ENCODE assay signal across 7 mouse cellular contexts in the genomic region with DNA sequence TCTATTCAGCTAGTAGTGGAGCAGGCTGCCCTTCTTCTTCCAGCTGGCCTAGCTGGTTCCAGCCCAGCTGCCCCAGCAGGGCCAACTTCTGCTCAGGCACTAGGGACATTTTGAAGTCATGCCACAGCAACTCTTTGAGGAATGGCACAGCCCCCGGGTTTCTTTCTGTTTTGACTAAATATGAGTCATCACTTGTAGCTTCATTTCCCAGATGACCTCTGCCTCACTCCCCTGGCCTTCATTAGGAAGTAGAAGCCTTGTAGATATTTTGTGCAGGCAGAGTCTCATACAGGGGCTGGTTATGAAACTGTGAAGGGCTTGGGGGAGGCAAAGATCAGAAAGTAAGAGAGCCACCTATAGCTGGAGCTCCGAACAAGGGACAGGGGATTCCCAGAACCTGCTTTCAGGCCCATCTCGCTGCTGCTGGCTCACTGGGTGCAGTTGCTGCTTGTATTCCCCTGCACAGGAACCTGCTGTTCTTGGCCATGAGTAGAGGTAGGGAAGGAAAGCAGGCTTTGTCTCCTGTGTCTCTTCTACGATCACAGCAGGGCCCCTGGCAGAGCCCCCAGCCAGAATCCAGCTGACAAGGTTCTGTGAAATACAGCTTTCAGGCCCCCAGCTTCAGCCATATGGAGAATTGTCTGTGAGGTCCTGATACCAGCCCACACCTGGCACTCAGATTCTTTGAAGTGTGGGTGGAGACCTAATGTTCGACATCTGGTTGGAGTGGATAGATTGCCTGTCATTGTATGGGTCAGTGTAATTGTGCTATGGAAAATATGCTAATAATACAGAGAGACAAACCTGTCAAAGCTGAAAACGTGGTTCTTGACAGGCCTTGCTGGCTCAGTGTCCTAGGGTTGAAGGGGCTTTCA. TPM values are rescaled to one million over a fixed set of nuclear protein-coding genes. Genes with fewer than 3 reads are reported as not detected.
DNase-seq lines count a peak whose midpoint lies in the region; ATAC-seq lines count a peak whose summit lies in the region.

No protein-coding gene starts in this region.

- WGBS in embryonic facial prominence, embryonic 10.5 days, result 78% methylated on average over 6 of the region's 6 CpGs
- WGBS in limb, embryonic 10.5 days, result 71% methylated on average over 6 of the region's 6 CpGs

- ATAC-seq in monocyte, adult 5-6 weeks (replicated peaks; ENCODE audit: insufficient number of reproducible peaks, low FRiP score, low TSS enrichment, poor library complexity, severe bottlenecking), result 0 out of 2 replicates have a peak, but pooled peaks have one; percentile 18

- intact Hi-C loops in heart, postnatal 10 days (cut with DNase I), result no loop called here

- peaks cover 9% of the 10 kb centered on the region; the same call in 1 of the 2 replicates for H3K36me3 ChIP-seq in embryonic facial prominence, embryonic 10.5 days (replicated peaks)
- peaks cover 7% of the 10 kb centered on the region; the same call in 1 of the 2 replicates for H3K36me3 ChIP-seq in limb, embryonic 10.5 days

- no peak overlapping the region for H3K4me3 ChIP-seq in embryonic facial prominence, embryonic 10.5 days
- H3K4me3 ChIP-seq in limb, embryonic 10.5 days, result no peak overlapping the region

- no peaks in the 10 kb centered on the region for H3K9me3 ChIP-seq in embryonic facial prominence, embryonic 10.5 days
- no peaks in the 10 kb centered on the region for H3K9me3 ChIP-seq in limb, embryonic 10.5 days (replicated peaks)

- no peaks in the 10 kb centered on the region for H3K27me3 ChIP-seq in embryonic facial prominence, embryonic 10.5 days (replicated peaks; ENCODE audit: low read depth, poor library complexity, severe bottlenecking)
- no peaks in the 10 kb centered on the region for H3K27me3 ChIP-seq in limb, embryonic 10.5 days (ENCODE audit: low read depth, poor library complexity, severe bottlenecking)

- 0 out of 2 replicates have a peak overlapping the region, but pooled peaks have one; percentile 8 for H3K27ac ChIP-seq in embryonic facial prominence, embryonic 10.5 days (replicated peaks)
- H3K27ac ChIP-seq in limb, embryonic 10.5 days, result 0 out of 2 replicates have a peak overlapping the region, but pooled peaks have one; percentile 31

- DNase-seq in CD4-positive, CD25-positive, alpha-beta regulatory T cell, adult 2 months (ENCODE audit: low read depth, low spot score), result peak; percentile 64
- peak; percentile 92 for DNase-seq in Muller cell, postnatal 12 days (ENCODE audit: inconsistent ontology term)
- no peak for DNase-seq in embryonic facial prominence, embryonic 10.5 days (ENCODE audit: low spot score)
- peak; percentile 43 to 51 for DNase-seq in heart, postnatal 10 days
- DNase-seq in limb, embryonic 10.5 days (ENCODE audit: low spot score), result no peak
- no peak for DNase-seq in layer of hippocampus, postnatal 10 days (ENCODE audit: low spot score in 2 of 2)

- peaks cover 32% of the 10 kb centered on the region for H3K4me1 ChIP-seq in embryonic facial prominence, embryonic 10.5 days
- peaks cover 35% of the 10 kb centered on the region for H3K4me1 ChIP-seq in limb, embryonic 10.5 days

RNA-seq across cellular contexts. Expression of a gene that starts 30.4 kb away (rescaled TPM):
- polyA plus RNA-seq in embryonic facial prominence, embryonic 10.5 days (2016; fragmentation: Nextera tagmentation; extraction: Ambion mirVana), result 50.3 and 52.5 TPM in 2 replicates
- 10 to 100 TPM; 30.2 to 33.8 TPM for total RNA-seq in heart, postnatal 10 days (2021)
- 46.5 and 51.5 TPM in 2 replicates for polyA plus RNA-seq in limb, embryonic 10.5 days (2016; fragmentation: Nextera tagmentation; extraction: Ambion mirVana)
- total RNA-seq in monocyte, adult 5-6 weeks (2017), result 19.9 to 46.8 TPM (median 23.3 TPM) in 3 replicates
- 10 to 100 TPM; 48.6 to 49.3 TPM for total RNA-seq in layer of hippocampus, postnatal 10 days (2021)

Comparison
In these comparisons a context has a peak if more than half of its experiments do, and no peak if none do; other contexts are left out.
1. DNase-seq: peak in CD4-positive, CD25-positive, alpha-beta regulatory T cell, adult 2 months (single experiment), Muller cell, postnatal 12 days (single experiment) and heart, postnatal 10 days (2 of 2); none in embryonic facial prominence, embryonic 10.5 days (single experiment), limb, embryonic 10.5 days (single experiment) and layer of hippocampus, postnatal 10 days (0 of 2).